10 mouse cellular contexts compared by ENCODE assay signal in the genomic region with DNA sequence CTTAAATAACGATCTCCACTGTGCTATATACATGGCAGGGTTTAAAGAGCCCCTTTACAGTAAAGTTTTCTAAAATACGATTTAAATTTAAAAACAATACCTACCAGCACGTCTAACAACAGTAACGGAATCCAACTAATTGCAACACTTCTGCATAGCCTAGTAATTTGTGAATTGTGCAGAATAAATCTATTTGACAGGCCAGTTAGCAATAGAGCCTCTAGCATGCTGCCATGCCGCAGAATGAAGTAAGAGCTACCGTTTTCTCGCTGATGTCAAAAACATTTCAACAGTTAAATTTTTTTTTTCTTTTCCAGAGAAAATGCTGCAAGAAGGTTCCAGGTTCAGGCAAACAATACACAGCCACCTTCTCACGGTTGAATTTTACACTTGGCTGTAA.
DNase-seq lines count a peak whose midpoint lies in the region; ATAC-seq and TF ChIP-seq lines count a peak whose summit lies in the region.
"Had no signal": no experiment of that assay in that cellular context is flagged by ENCODE, and none has a peak within 500 bp of the region (broad histone marks: within the 10 kb centered on the region; RNA-seq: fewer than 3 reads in every experiment).

No protein-coding gene starts in this region.

- H3K4me2 ChIP-seq in hindbrain, embryonic 13.5 days: peak overlapping the region; percentile 47
- no peak overlapping the region for H3K4me2 ChIP-seq in hindbrain, embryonic 11.5 days (replicated peaks; ENCODE audit: low read depth, low read length)
- peak overlapping the region; percentile 58 for H3K4me2 ChIP-seq in embryonic facial prominence, embryonic 13.5 days
- peak overlapping the region; percentile 53 for H3K4me2 ChIP-seq in forebrain, postnatal 0 days (ENCODE audit: low read depth)
- H3K4me2 ChIP-seq in midbrain, embryonic 15.5 days: peak overlapping the region; percentile 50

- no peak for DNase-seq in hindbrain, embryonic 11.5 days (ENCODE audit: low spot score)
- DNase-seq in forebrain, postnatal 0 days: no peak
- no peak for DNase-seq in embryo, embryonic 10 days (ENCODE audit: low spot score)
- DNase-seq in adrenal gland, adult 8-10 months: no peak
- DNase-seq in spleen, postnatal 4 days (ENCODE audit: low spot score in 2 of 2): no peak
- DNase-seq: kidney, adult 2 months had no signal

- peak overlapping the region; percentile 40 for H3K4me3 ChIP-seq in hindbrain, embryonic 13.5 days
- H3K4me3 ChIP-seq in hindbrain, embryonic 11.5 days (ENCODE audit: low read depth, low read length): no peak overlapping the region
- H3K4me3 ChIP-seq in embryonic facial prominence, embryonic 13.5 days: no peak overlapping the region
- H3K4me3 ChIP-seq in forebrain, postnatal 0 days (ENCODE audit: low read depth, low read length): peak overlapping the region; percentile 39
- peak overlapping the region; percentile 40 for H3K4me3 ChIP-seq in midbrain, embryonic 15.5 days

- no peaks in the 10 kb centered on the region; the same call in 1 of the 2 replicates for H3K4me1 ChIP-seq in hindbrain, embryonic 13.5 days (replicated peaks)
- H3K4me1 ChIP-seq in hindbrain, embryonic 11.5 days (replicated peaks; ENCODE audit: control insufficient read depth, insufficient read depth, low read length): no peaks in the 10 kb centered on the region; the same call in 1 of the 2 replicates
- H3K4me1 ChIP-seq in embryonic facial prominence, embryonic 13.5 days: peaks cover 23% of the 10 kb centered on the region
- H3K4me1 ChIP-seq in forebrain, postnatal 0 days (ENCODE audit: insufficient read depth): no peaks in the 10 kb centered on the region
- H3K4me1 ChIP-seq in midbrain, embryonic 15.5 days: peaks cover 14% of the 10 kb centered on the region

- H3K9ac ChIP-seq in hindbrain, embryonic 13.5 days: no peak overlapping the region; the same call in 1 of the 2 replicates
- H3K9ac ChIP-seq in hindbrain, embryonic 11.5 days (ENCODE audit: low read depth, low read length): no peak overlapping the region
- no peak overlapping the region for H3K9ac ChIP-seq in embryonic facial prominence, embryonic 13.5 days
- peak overlapping the region; percentile 46 for H3K9ac ChIP-seq in forebrain, postnatal 0 days
- H3K9ac ChIP-seq in midbrain, embryonic 15.5 days: peak overlapping the region; percentile 18

- H3K27ac ChIP-seq in hindbrain, embryonic 13.5 days: no peak overlapping the region
- no peak overlapping the region for H3K27ac ChIP-seq in hindbrain, embryonic 11.5 days (ENCODE audit: low read depth, low read length)
- no peak overlapping the region for H3K27ac ChIP-seq in embryonic facial prominence, embryonic 13.5 days
- no peak overlapping the region for H3K27ac ChIP-seq in forebrain, postnatal 0 days (ENCODE audit: low read depth, low read length)
- H3K27ac ChIP-seq in midbrain, embryonic 15.5 days: no peak overlapping the region
- H3K27ac ChIP-seq: macrophage had no signal

- 58% methylated on average over 8 of the region's 8 CpGs for WGBS in hindbrain, embryonic 13.5 days
- 71% methylated on average over 8 of the region's 8 CpGs for WGBS in hindbrain, embryonic 11.5 days
- WGBS in embryonic facial prominence, embryonic 13.5 days: 59% methylated on average over 8 of the region's 8 CpGs
- 31% methylated on average over 8 of the region's 8 CpGs for WGBS in forebrain, postnatal 0 days
- 50% methylated on average over 8 of the region's 8 CpGs for WGBS in midbrain, embryonic 15.5 days

- no peaks in the 10 kb centered on the region for H3K36me3 ChIP-seq in hindbrain, embryonic 13.5 days
- no peaks in the 10 kb centered on the region for H3K36me3 ChIP-seq in hindbrain, embryonic 11.5 days (ENCODE audit: control insufficient read depth, insufficient read depth, low read length)
- H3K36me3 ChIP-seq in embryonic facial prominence, embryonic 13.5 days: no peaks in the 10 kb centered on the region
- H3K36me3 ChIP-seq in forebrain, postnatal 0 days (ENCODE audit: insufficient read depth): no peaks in the 10 kb centered on the region
- H3K36me3 ChIP-seq in midbrain, embryonic 15.5 days (replicated peaks): no peaks in the 10 kb centered on the region

- H3K27me3 ChIP-seq in hindbrain, embryonic 13.5 days: peaks cover 7% of the 10 kb centered on the region; the same call in 1 of the 2 replicates
- H3K27me3 ChIP-seq in hindbrain, embryonic 11.5 days (ENCODE audit: control insufficient read depth, insufficient read depth, low read length): no peaks in the 10 kb centered on the region
- H3K27me3 ChIP-seq in embryonic facial prominence, embryonic 13.5 days: no peaks in the 10 kb centered on the region; the same call in 1 of the 2 replicates
- no peaks in the 10 kb centered on the region for H3K27me3 ChIP-seq in forebrain, postnatal 0 days (ENCODE audit: insufficient read depth, low read length)
- H3K27me3 ChIP-seq in midbrain, embryonic 15.5 days (replicated peaks): no peaks in the 10 kb centered on the region; the same call in 1 of the 2 replicates

- no peak for TF ChIP-seq CTCF in forebrain, postnatal 0 days (IDR thresholded peaks at IDR 0.05; ENCODE audit: low read depth)

- no peaks in the 10 kb centered on the region for H3K9me3 ChIP-seq in hindbrain, embryonic 13.5 days
- H3K9me3 ChIP-seq in hindbrain, embryonic 11.5 days (ENCODE audit: control insufficient read depth, low read length): no peaks in the 10 kb centered on the region
- H3K9me3 ChIP-seq in embryonic facial prominence, embryonic 13.5 days: no peaks in the 10 kb centered on the region
- no peaks in the 10 kb centered on the region for H3K9me3 ChIP-seq in forebrain, postnatal 0 days (ENCODE audit: low read length)
- no peaks in the 10 kb centered on the region for H3K9me3 ChIP-seq in midbrain, embryonic 15.5 days

- ATAC-seq in hindbrain, embryonic 13.5 days (ENCODE audit: low FRiP score): no peak
- ATAC-seq in hindbrain, embryonic 11.5 days (ENCODE audit: low FRiP score): no peak
- no peak for ATAC-seq in embryonic facial prominence, embryonic 13.5 days (ENCODE audit: insufficient number of reproducible peaks, insufficient read depth, low FRiP score, low TSS enrichment, low read depth)
- ATAC-seq in forebrain, postnatal 0 days: no peak
- ATAC-seq in midbrain, embryonic 15.5 days (replicated peaks): no peak

Comparison
In these comparisons a context has a peak if more than half of its experiments do, and no peak if none do; other contexts are left out.
1. H3K4me3 ChIP-seq: peak in hindbrain, embryonic 13.5 days (single experiment), forebrain, postnatal 0 days (single experiment) and midbrain, embryonic 15.5 days (single experiment); none in hindbrain, embryonic 11.5 days (single experiment) and embryonic facial prominence, embryonic 13.5 days (single experiment).
2. H3K9ac ChIP-seq: peak in forebrain, postnatal 0 days (single experiment) and midbrain, embryonic 15.5 days (single experiment); none in hindbrain, embryonic 13.5 days (single experiment), hindbrain, embryonic 11.5 days (single experiment) and embryonic facial prominence, embryonic 13.5 days (single experiment).